Mouse (Mus musculus): ENCODE data around the gene Nos3.

DNA sequence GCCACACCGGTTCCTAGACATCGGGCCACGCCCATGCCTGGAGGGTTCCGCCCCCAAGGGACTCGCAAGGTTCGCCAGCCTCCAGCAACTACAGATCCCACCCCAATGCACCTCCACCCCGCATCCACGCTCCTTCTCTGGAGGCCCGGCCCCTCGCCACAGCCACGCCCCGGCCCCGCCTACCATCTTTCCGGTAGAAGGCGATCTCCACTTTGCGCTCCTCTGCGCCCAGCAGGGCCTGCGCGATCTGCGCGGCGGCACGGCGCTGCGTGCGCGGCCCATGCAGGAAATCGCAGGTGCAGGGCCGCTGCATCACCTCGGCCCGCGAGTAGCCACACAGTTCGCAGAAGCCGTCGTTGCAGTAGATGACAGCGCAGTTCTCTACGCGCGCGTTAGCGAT lies 16.5 kb upstream of the Nos3 start:
- TF ChIP-seq POLR2A (IDR thresholded peaks at IDR 0.05; ENCODE audit: borderline replicate concordance, control insufficient read depth, low read depth, low read length) (peak; percentile 35; the same call in 1 of the 2 replicates), CTCF (IDR thresholded peaks at IDR 0.05; ENCODE audit: control insufficient read depth, insufficient read depth, low read length) (no peak)
